Mouse (Mus musculus): ENCODE measurements at regions not wholly inside any gene's neighbourhood (a gene's known extent, or its start where the extent isn't known, plus 50 kb on each side); places are given as distances from the start of the nearest gene placed in this dataset.

DNA sequence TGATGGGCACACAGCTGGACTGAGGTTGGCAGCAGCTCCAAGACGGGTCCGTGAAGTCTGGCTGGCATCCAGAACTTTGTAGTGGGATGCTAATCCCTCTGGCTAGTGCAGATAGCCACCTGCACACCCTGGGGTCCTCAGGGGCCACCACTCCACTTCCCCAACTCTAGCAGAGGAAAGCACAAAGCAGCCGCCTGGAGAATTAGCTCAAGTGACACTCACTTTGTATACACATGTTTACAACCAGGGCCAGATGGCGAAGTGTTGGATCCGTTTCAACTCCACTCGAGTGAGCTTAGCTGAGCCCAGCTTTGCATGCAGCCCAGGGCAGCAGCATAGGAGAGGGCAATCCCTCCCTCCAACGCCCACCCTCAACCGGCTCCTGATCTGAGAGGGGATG lies 200.5 kb upstream of the Rpl38 start:
- DNase-seq (ENCODE audit: low spot score) (peak; percentile 92), ATAC-seq (peak; percentile 85)
- Histone ChIP-seq H3K36me3 (ENCODE audit: insufficient read depth, low read length) (no peaks in the 10 kb centered on the region), H3K4me3 (ENCODE audit: low read length) (no peak overlapping the region), H3K9me3 (ENCODE audit: low read length) (no peaks in the 10 kb centered on the region), H3K4me2 (ENCODE audit: low read depth, low read length) (peak overlapping the region; percentile 21), H3K27ac (peak overlapping the region; percentile 54), H3K27me3 (ENCODE audit: insufficient read depth, low read length) (no peaks in the 10 kb centered on the region), H3K4me1 (ENCODE audit: insufficient read depth, low read length) (peaks cover 16% of the 10 kb centered on the region; the same call in 1 of the 2 replicates), H3K9ac (replicated peaks; ENCODE audit: low read length) (no peak overlapping the region)
- WGBS: 10% methylated on average over 8 of the region's 8 CpGs
- no peak for TF ChIP-seq CTCF (IDR thresholded peaks at IDR 0.05; ENCODE audit: low read depth)

DNA sequence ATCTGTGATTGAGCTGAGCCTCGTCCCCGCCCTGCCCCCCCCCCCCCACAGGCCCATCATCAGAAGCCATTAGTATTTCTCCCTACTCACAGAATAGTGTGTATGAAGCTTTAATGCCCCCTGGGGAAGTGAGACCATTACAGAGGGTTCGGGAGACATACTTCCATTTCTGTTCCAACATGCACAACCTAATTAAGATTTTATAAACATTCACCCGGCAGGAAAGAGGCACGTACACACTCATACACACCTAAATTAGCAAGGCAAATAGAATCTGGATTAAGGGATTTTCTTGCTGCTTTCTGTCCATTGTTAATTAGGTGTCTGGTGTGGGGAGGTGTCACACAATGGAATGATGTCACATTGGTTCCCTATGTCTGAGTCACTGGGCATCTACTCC lies 202.8 kb upstream of the Rpl38 start:
- H3K9me3 ChIP-seq (ENCODE audit: low read length): no peaks in the 10 kb centered on the region
- H3K27ac ChIP-seq: 0 out of 2 replicates have a peak overlapping the region, but pooled peaks have one; percentile 26
- no peak for ATAC-seq
- no peak for TF ChIP-seq CTCF (IDR thresholded peaks at IDR 0.05; ENCODE audit: low read depth)
- 38% methylated on average over 5 of the region's 5 CpGs for WGBS
- no peak overlapping the region for H3K4me2 ChIP-seq (ENCODE audit: low read depth, low read length)
- no peaks in the 10 kb centered on the region for H3K36me3 ChIP-seq (ENCODE audit: insufficient read depth, low read length)
- no peaks in the 10 kb centered on the region for H3K27me3 ChIP-seq (ENCODE audit: insufficient read depth, low read length)
- peaks cover 9% of the 10 kb centered on the region; the same call in 1 of the 2 replicates for H3K4me1 ChIP-seq (ENCODE audit: insufficient read depth, low read length)
- H3K4me3 ChIP-seq (ENCODE audit: low read length): no peak overlapping the region
- no peak for DNase-seq (ENCODE audit: low spot score)
- no peak overlapping the region for H3K9ac ChIP-seq (replicated peaks; ENCODE audit: low read length)

DNA sequence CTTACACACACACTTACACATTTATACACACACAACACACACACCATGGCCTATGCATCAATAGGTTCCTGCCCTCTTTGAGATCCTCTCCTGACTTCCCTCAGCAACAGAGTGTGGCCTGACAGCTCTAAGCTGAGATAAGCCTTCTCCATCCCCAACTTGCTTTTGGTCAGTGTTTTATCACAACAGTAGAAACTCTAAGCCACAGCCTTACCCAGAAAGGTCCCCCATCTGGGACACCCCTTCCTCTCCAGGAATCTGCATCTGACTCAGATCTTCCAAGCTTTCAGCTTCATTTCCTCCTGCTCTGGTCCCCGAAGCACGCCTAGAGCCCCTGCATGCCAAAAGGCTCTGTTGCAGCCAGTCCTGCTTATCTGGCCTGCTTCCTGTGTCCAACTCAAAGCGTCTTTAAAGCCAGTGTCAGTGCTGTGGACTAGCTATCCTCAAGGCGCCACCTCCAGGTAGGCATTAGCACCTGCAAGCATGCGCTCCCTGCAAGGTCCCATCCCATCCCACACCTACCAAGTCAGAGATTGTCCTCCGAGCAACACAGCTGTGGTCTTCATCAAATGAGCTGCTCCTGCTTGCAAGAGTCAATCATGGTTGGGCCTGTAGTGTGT lies 205.5 kb upstream of the Rpl38 start:
- 0 out of 2 replicates have a peak, but pooled peaks have one; percentile 24 for ATAC-seq
- Histone ChIP-seq H3K4me2 (ENCODE audit: low read depth, low read length) (no peak overlapping the region), H3K27me3 (ENCODE audit: insufficient read depth, low read length) (no peaks in the 10 kb centered on the region), H3K4me3 (ENCODE audit: low read length) (no peak overlapping the region), H3K4me1 (ENCODE audit: insufficient read depth, low read length) (peaks cover 3% of the 10 kb centered on the region; the same call in 1 of the 2 replicates), H3K9me3 (ENCODE audit: low read length) (no peaks in the 10 kb centered on the region), H3K27ac (no peak overlapping the region), H3K9ac (replicated peaks; ENCODE audit: low read length) (no peak overlapping the region), H3K36me3 (ENCODE audit: insufficient read depth, low read length) (no peaks in the 10 kb centered on the region)
- peak; percentile 84 for TF ChIP-seq CTCF (IDR thresholded peaks at IDR 0.05; ENCODE audit: low read depth)
- 36% methylated on average over 6 of the region's 6 CpGs for WGBS
- peak; percentile 75 for DNase-seq (ENCODE audit: low spot score)

DNA sequence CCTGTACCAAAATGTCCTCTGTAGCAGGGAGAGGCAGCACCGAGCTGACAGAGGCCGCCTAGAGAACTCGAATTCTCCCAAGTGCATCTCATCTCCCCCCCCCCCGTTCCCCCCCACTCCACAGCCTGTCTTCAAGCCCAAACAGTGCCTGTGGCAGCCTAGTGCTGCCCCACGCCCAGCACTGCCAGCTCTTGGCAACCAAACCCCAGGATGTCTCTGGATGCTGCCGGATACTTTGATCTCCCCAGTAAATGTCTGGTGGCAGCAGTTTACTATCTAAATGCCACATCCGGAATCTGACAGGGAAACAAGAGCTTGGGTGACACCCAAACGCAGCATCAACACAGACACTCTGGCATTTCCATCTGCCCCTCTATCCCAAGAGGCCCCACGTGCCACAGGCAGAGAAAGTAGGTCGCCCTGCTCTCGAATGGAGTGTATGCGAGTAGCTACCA lies 213.4 kb upstream of the Rpl38 start:
- Histone ChIP-seq H3K9me3 (ENCODE audit: low read length) (no peaks in the 10 kb centered on the region), H3K36me3 (ENCODE audit: insufficient read depth, low read length) (no peaks in the 10 kb centered on the region), H3K4me1 (ENCODE audit: insufficient read depth, low read length) (no peaks in the 10 kb centered on the region), H3K27ac (no peak overlapping the region), H3K4me2 (ENCODE audit: low read depth, low read length) (no peak overlapping the region), H3K9ac (replicated peaks; ENCODE audit: low read length) (no peak overlapping the region), H3K4me3 (ENCODE audit: low read length) (no peak overlapping the region), H3K27me3 (ENCODE audit: insufficient read depth, low read length) (no peaks in the 10 kb centered on the region)
- 24% methylated on average over 12 of the region's 12 CpGs for WGBS
- DNase-seq (ENCODE audit: low spot score) (peak; percentile 77), ATAC-seq (peak; percentile 95)
- TF ChIP-seq CTCF (IDR thresholded peaks at IDR 0.05; ENCODE audit: low read depth): peak; percentile 11; the same call in 1 of the 2 replicates

DNA sequence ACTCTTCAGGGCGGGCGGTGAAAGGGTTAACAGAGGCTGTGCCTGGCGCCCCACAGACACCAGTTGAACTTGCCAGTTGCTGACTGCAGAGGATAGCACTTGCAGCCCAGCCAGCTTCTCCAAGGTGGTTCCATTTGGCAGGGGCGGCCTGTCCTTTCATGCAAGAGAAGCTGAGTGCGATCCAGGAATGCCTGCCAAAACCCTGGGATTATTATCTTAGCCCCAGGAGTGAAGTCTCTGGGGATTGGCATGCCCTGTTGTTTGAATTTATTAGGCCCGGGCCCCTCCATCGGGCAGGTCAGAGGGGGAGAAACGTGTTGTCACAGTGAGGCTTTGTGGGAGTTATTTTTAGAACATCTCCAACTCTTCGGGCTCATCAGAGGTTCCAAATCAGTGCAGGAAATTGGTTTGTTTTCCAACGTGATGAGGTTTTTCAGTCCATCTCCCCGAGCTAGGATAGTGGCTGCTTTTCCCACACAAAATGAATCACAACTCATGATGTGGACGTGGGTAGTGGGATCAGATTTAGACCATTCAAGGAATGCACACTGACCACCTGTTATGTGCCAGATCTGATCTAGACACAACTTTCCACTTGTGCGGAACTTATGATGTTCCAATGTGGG lies 219.4 kb upstream of the Rpl38 start:
- Histone ChIP-seq H3K9ac (replicated peaks; ENCODE audit: low read length) (no peak overlapping the region), H3K27ac (no peak overlapping the region)
- 22% methylated on average over 13 of the region's 13 CpGs for WGBS

DNA sequence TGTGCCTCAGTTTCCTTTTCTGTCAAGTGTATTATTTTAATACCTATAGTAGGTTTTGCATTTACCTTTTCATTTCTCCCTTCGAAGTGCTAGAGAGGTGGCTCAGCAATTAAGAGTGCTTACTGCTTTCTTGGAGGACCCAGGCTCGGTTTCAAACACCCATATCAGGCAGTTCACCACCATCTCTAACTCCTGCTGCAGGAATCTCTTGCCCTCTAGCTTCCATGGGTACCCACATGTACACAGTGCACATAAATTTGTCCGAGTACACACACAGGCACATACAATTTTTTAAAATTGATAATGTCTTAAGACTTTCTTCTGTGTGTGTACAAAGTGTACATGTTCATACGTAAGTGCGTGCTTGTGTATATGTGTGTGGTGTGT lies 220.9 kb upstream of the Rpl38 start:
- H3K27ac ChIP-seq: no peak overlapping the region
- H3K4me2 ChIP-seq (ENCODE audit: low read depth, low read length): no peak overlapping the region
- peaks cover 16% of the 10 kb centered on the region for H3K4me1 ChIP-seq (ENCODE audit: insufficient read depth, low read length)
- no peak overlapping the region for H3K4me3 ChIP-seq (ENCODE audit: low read length)
- H3K27me3 ChIP-seq (ENCODE audit: insufficient read depth, low read length): no peaks in the 10 kb centered on the region
- H3K9me3 ChIP-seq (ENCODE audit: low read length): no peaks in the 10 kb centered on the region
- TF ChIP-seq CTCF (IDR thresholded peaks at IDR 0.05; ENCODE audit: low read depth): no peak
- 91% methylated on average over 5 of the region's 5 CpGs for WGBS
- ATAC-seq: no peak
- H3K36me3 ChIP-seq (ENCODE audit: insufficient read depth, low read length): no peaks in the 10 kb centered on the region
- no peak for DNase-seq (ENCODE audit: low spot score)
- H3K9ac ChIP-seq (replicated peaks; ENCODE audit: low read length): no peak overlapping the region

More for the DNA sequence above, 219.4 kb upstream of the Rpl38 start:
- H3K4me2 ChIP-seq (ENCODE audit: low read depth, low read length): no peak overlapping the region
- ATAC-seq (peak; percentile 83), DNase-seq (ENCODE audit: low spot score) (peak; percentile 91)
- H3K36me3 ChIP-seq (ENCODE audit: insufficient read depth, low read length): no peaks in the 10 kb centered on the region
- peaks cover 16% of the 10 kb centered on the region for H3K4me1 ChIP-seq (ENCODE audit: insufficient read depth, low read length)
- no peaks in the 10 kb centered on the region for H3K27me3 ChIP-seq (ENCODE audit: insufficient read depth, low read length)
- no peak for TF ChIP-seq CTCF (IDR thresholded peaks at IDR 0.05; ENCODE audit: low read depth)
- H3K4me3 ChIP-seq (ENCODE audit: low read length): no peak overlapping the region
- no peaks in the 10 kb centered on the region for H3K9me3 ChIP-seq (ENCODE audit: low read length)
